Mouse (Mus musculus): ENCODE measurements around the gene Hormad2. TPM values are rescaled to one million over a fixed set of nuclear protein-coding genes. Genes with fewer than 3 reads are reported as not detected.
A peak's percentile ranks its signal among the peaks of the same experiment; 100 is the strongest.

Gene Hormad2
- total and polyA plus RNA-seq, 3 experiments: not detected

GRCm38 (mm10) chr11:4488798-4489197 lies 47.9 kb upstream of the Hormad2 start:
- Histone ChIP-seq H3K9ac (ENCODE audit: insufficient read depth, low read depth) (no peak overlapping the region), H3K79me2 (replicated peaks; ENCODE audit: control insufficient read depth, extremely low read depth, insufficient read depth, poor library complexity, severe bottlenecking) (no peaks in the 10 kb centered on the region), H3K4me1 (ENCODE audit: control insufficient read depth in 1 of 2, insufficient read depth in 2 of 2) (peaks cover 18 to 38% of the 10 kb centered on the region in 2 experiments), H3K36me3 (replicated peaks in 1 of 2; ENCODE audit: control insufficient read depth in 1 of 2, insufficient read depth in 1 of 2, low read length in 1 of 2) (peaks cover 69 to 91% of the 10 kb centered on the region in 2 experiments), H3K27ac (ENCODE audit: insufficient read depth, low read depth) (peak overlapping the region; percentile 85), H3K4me2 (ENCODE audit: insufficient read depth, low read depth, poor library complexity, severe bottlenecking) (peak overlapping the region; percentile 14), H3K27me3 (replicated peaks) (no peaks in the 10 kb centered on the region), H3K9me3 (replicated peaks; ENCODE audit: low read length) (no peaks in the 10 kb centered on the region), H3K4me3 (replicated peaks in 1 of 3; ENCODE audit: low read depth in 2 of 3, low read length in 2 of 3, poor library complexity in 1 of 3) (no peak overlapping the region)
- TF ChIP-seq POLR2A (IDR thresholded peaks at IDR 0.05; ENCODE audit: low read depth, low read length): no peak; the same call in 1 of the 2 replicates
- no peak for TF ChIP-seq MXI1 (IDR thresholded peaks at IDR 0.05; ENCODE audit: low read depth, low read length)
- no peak for TF ChIP-seq ZC3H11A (IDR thresholded peaks at IDR 0.05; ENCODE audit: low read depth, low read length)
- peak; percentile 74 for TF ChIP-seq BHLHE40 (IDR thresholded peaks at IDR 0.05; ENCODE audit: low read depth, low read length)
- no peak for TF ChIP-seq UBTF (IDR thresholded peaks at IDR 0.05; ENCODE audit: low read depth, low read length)
- no peak for TF ChIP-seq POLR2AphosphoS2 (IDR thresholded peaks at IDR 0.05; ENCODE audit: low read depth, low read length)
- peak; percentile 75 for TF ChIP-seq CHD2 (IDR thresholded peaks at IDR 0.05; ENCODE audit: low read length)
- peak; percentile 82 for TF ChIP-seq MAX (IDR thresholded peaks at IDR 0.05; ENCODE audit: low read length)
- TF ChIP-seq JUND (conservative IDR thresholded peaks at IDR 0.05; ENCODE audit: low read depth, low read length): peak; percentile 95
- TF ChIP-seq ZNF384 (IDR thresholded peaks at IDR 0.05; ENCODE audit: low read depth, low read length): peak; percentile 77
- TF ChIP-seq ELF1 (IDR thresholded peaks at IDR 0.05; ENCODE audit: low read depth, low read length): no peak
- TF ChIP-seq PAX5 (IDR thresholded peaks at IDR 0.05; ENCODE audit: low read length): no peak
- no peak for TF ChIP-seq SMC3 (IDR thresholded peaks at IDR 0.05; ENCODE audit: low read depth, low read length)
- TF ChIP-seq ZKSCAN1 (IDR thresholded peaks at IDR 0.05; ENCODE audit: borderline replicate concordance, low read depth, low read length): no peak
- peak; percentile 64 for TF ChIP-seq SIN3A (IDR thresholded peaks at IDR 0.05; ENCODE audit: low read length)
- TF ChIP-seq JUN (IDR thresholded peaks at IDR 0.05; ENCODE audit: insufficient read depth, low read depth, low read length): peak; percentile 81
- no peak for TF ChIP-seq MAZ (IDR thresholded peaks at IDR 0.05; ENCODE audit: low read depth, low read length)
- TF ChIP-seq KAT2A (IDR thresholded peaks at IDR 0.05; ENCODE audit: insufficient replicate concordance, low read length): no peak
- peak; percentile 54; the same call in 1 of the 2 replicates for TF ChIP-seq MEF2A (IDR thresholded peaks at IDR 0.05; ENCODE audit: borderline replicate concordance, low read depth, low read length)
- no peak for TF ChIP-seq ZMIZ1 (IDR thresholded peaks at IDR 0.05; ENCODE audit: low read depth, low read length)
- peak; percentile 96 for TF ChIP-seq IRF4 (IDR thresholded peaks at IDR 0.05; ENCODE audit: low read depth, low read length)
- TF ChIP-seq RAD21 (IDR thresholded peaks at IDR 0.05; ENCODE audit: low read depth, low read length): no peak; the same call in 1 of the 2 replicates
- TF ChIP-seq USF1 (IDR thresholded peaks at IDR 0.05; ENCODE audit: low read depth, low read length): no peak
- no peak for TF ChIP-seq E2F4 (IDR thresholded peaks at IDR 0.05; ENCODE audit: insufficient replicate concordance, low read depth, low read length)
- no peak for TF ChIP-seq CTCF (conservative IDR thresholded peaks at IDR 0.05 in 1 of 2, IDR thresholded peaks at IDR 0.05 in 1 of 2; ENCODE audit: low read depth in 2 of 2, low read length in 2 of 2)
- no peak for TF ChIP-seq MAFK (IDR thresholded peaks at IDR 0.05; ENCODE audit: insufficient replicate concordance, low read length)
- peak; percentile 92 for TF ChIP-seq MYC (IDR thresholded peaks at IDR 0.05; ENCODE audit: low read depth, low read length)
- peak; percentile 88 for TF ChIP-seq EP300 (IDR thresholded peaks at IDR 0.05; ENCODE audit: low read length)
- no peak for TF ChIP-seq CHD1 (IDR thresholded peaks at IDR 0.05; ENCODE audit: low read depth, low read length)
- TF ChIP-seq TCF12 (IDR thresholded peaks at IDR 0.05; ENCODE audit: low read depth, low read length): peak; percentile 81
- TF ChIP-seq NELFE (IDR thresholded peaks at IDR 0.05; ENCODE audit: low read depth, low read length): no peak
- TF ChIP-seq NRF1 (IDR thresholded peaks at IDR 0.05; ENCODE audit: low read depth, low read length): no peak
- TF ChIP-seq ETS1 (conservative IDR thresholded peaks at IDR 0.05; ENCODE audit: low read depth, low read length): peak; percentile 69
- no peak for TF ChIP-seq GABPA (IDR thresholded peaks at IDR 0.05; ENCODE audit: insufficient replicate concordance, low read depth, low read length)
- no peak; the same call in 1 of the 2 replicates for TF ChIP-seq HCFC1 (IDR thresholded peaks at IDR 0.05; ENCODE audit: low read depth, low read length)
- peak; percentile 52; the same call in 1 of the 2 replicates for TF ChIP-seq RCOR1 (conservative IDR thresholded peaks at IDR 0.05; ENCODE audit: low read depth, low read length)
- no peak for TF ChIP-seq USF2 (conservative IDR thresholded peaks at IDR 0.05; ENCODE audit: low read depth, low read length)
- TF ChIP-seq TBP (conservative IDR thresholded peaks at IDR 0.05; ENCODE audit: low read depth, low read length): peak; percentile 15; the same call in 1 of the 2 replicates
- peak; percentile 89 for DNase-seq (ENCODE audit: extremely low read depth)
- in situ Hi-C loops (cut with MboI; ENCODE audit: low pct_ligation_motif_present, low pct_unique_long_range_greater_than_20kb, low sequenced_read_pairs) (no loop called here), dilution Hi-C loops (cut with MboI; ENCODE audit: extremely low pct_ligation_motif_present, extremely low pct_unique_long_range_greater_than_20kb, low sequenced_read_pairs) (no loop called here)

Data from CH12.LX (cell line).